Mouse (Mus musculus): ENCODE results near the gene Ino80. TPM values are rescaled to one million over a fixed set of nuclear protein-coding genes. Genes with fewer than 3 reads are reported as not detected.

Ino80 gene
- polyA plus RNA-seq, 1 experiment from 2014 or later = 8.1 TPM

DNA sequence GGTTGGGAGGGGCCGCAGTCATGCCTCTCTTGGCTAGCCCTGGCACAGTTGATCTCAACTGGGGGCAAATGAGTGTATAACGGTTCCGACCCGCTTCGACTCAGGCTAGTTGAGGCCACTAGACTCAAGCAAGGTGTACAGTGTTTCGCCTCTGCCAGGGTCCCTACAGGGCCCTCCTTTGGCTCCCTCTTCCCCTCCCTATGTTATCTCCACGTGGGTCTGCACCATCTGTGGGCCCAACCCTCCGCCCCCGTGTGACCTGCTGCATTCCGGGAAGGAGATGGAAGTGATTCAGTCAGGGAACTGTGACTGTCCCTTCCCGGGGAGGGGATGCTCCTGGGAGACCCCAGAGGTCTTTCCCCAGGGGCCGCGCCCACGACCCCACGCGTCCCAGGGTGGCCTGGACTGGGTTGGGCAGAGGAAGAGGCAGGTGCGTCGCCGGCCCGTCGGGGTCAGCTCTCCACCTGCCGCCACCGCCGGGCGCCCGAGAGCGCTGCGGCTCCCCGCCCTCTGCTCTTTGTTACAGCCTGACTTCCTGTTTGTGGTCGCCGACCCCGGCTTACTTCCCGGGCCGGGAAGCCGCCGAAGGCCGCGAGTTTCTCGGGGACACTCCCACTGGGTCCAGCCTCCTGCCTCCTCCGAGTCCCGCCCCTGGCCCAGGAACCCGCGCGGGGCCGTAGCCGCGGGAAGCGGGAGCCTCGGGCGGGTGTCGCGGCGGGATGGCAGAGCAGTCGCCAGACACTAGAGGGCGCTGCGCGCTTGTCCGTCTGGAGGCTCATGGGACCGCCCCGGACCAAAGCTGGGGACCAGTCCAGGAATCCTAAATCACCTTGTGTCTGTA is 139.8 kb downstream of the Ino80 start:
- no peaks in the 10 kb centered on the region for H3K36me3 ChIP-seq (ENCODE audit: control insufficient read depth, insufficient read depth, low read length)
- H3K4me3 ChIP-seq (ENCODE audit: low read depth, low read length) = peak overlapping the region; percentile 35
- no peaks in the 10 kb centered on the region for H3K27me3 ChIP-seq (ENCODE audit: control insufficient read depth, insufficient read depth, low read length)
- WGBS = 8% methylated on average over 60 of the region's 60 CpGs
- H3K9ac ChIP-seq (replicated peaks; ENCODE audit: low read depth, low read length) = peak overlapping the region; percentile 41; the same call in 1 of the 2 replicates
- peak; percentile 85 for ATAC-seq (ENCODE audit: insufficient number of reproducible peaks, insufficient read depth, low FRiP score, low read depth)
- H3K27ac ChIP-seq (ENCODE audit: low read length) = peak overlapping the region; percentile 13; the same call in 1 of the 2 replicates
- H3K9me3 ChIP-seq (ENCODE audit: control insufficient read depth, low read depth, low read length) = no peaks in the 10 kb centered on the region
- peak overlapping the region; percentile 70 for H3K4me2 ChIP-seq (replicated peaks; ENCODE audit: low read depth, low read length)
- H3K4me1 ChIP-seq (ENCODE audit: control insufficient read depth, insufficient read depth, low read length) = 0 out of 2 replicates have a peak, but pooled peaks cover 4% of the 10 kb centered on the region

DNA sequence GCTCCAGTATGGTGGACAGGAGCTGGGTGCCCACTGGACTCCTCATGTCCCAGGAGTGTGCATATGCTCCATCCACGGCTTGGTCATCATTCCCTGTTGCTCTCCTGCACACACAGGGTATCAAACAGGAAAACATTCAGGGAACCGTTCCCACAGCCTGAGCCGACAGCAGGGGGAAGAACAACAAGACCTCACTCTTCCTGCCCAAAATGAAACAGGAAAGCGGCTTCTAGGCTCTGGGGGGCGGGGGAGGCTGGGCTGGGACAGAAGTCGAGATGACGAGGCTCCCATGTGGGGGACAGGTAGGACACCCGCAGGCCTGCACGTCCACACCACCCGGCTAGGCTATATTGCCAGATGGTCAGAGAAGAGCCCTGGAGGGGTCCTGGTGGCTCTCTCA is 141.0 kb downstream of the Ino80 start:
- Histone ChIP-seq H3K4me3 (ENCODE audit: low read depth, low read length) (no peak overlapping the region), H3K4me2 (replicated peaks; ENCODE audit: low read depth, low read length) (no peak overlapping the region), H3K9me3 (ENCODE audit: control insufficient read depth, low read depth, low read length) (no peaks in the 10 kb centered on the region), H3K36me3 (ENCODE audit: control insufficient read depth, insufficient read depth, low read length) (no peaks in the 10 kb centered on the region), H3K9ac (replicated peaks; ENCODE audit: low read depth, low read length) (no peak overlapping the region), H3K27ac (ENCODE audit: low read length) (no peak overlapping the region), H3K27me3 (ENCODE audit: control insufficient read depth, insufficient read depth, low read length) (no peaks in the 10 kb centered on the region), H3K4me1 (ENCODE audit: control insufficient read depth, insufficient read depth, low read length) (0 out of 2 replicates have a peak, but pooled peaks cover 4% of the 10 kb centered on the region)
- no peak for ATAC-seq (ENCODE audit: insufficient number of reproducible peaks, insufficient read depth, low FRiP score, low read depth)
- WGBS = 73% methylated on average over 10 of the region's 10 CpGs

- Histone ChIP-seq H3K9me3 (ENCODE audit: control insufficient read depth, low read depth, low read length) (no peaks in the 10 kb centered on the region), H3K27ac (ENCODE audit: low read length) (no peak overlapping the region), H3K4me1 (ENCODE audit: control insufficient read depth, insufficient read depth, low read length) (0 out of 2 replicates have a peak, but pooled peaks cover 4% of the 10 kb centered on the region), H3K36me3 (ENCODE audit: control insufficient read depth, insufficient read depth, low read length) (no peaks in the 10 kb centered on the region), H3K9ac (replicated peaks; ENCODE audit: low read depth, low read length) (no peak overlapping the region), H3K27me3 (ENCODE audit: control insufficient read depth, insufficient read depth, low read length) (no peaks in the 10 kb centered on the region), H3K4me2 (replicated peaks; ENCODE audit: low read depth, low read length) (no peak overlapping the region), H3K4me3 (ENCODE audit: low read depth, low read length) (no peak overlapping the region)
- no peak for ATAC-seq (ENCODE audit: insufficient number of reproducible peaks, insufficient read depth, low FRiP score, low read depth)
- 59% methylated on average over 2 of the region's 2 CpGs for WGBS
These were observed 141.5 kb downstream of the Ino80 start for GRCm38 (mm10) chr2:119336002-119336401.

- no peak overlapping the region for H3K4me3 ChIP-seq (ENCODE audit: low read depth, low read length)
- no peaks in the 10 kb centered on the region for H3K9me3 ChIP-seq (ENCODE audit: control insufficient read depth, low read depth, low read length)
- ATAC-seq (ENCODE audit: insufficient number of reproducible peaks, insufficient read depth, low FRiP score, low read depth) = no peak
- H3K36me3 ChIP-seq (ENCODE audit: control insufficient read depth, insufficient read depth, low read length) = no peaks in the 10 kb centered on the region
- H3K9ac ChIP-seq (replicated peaks; ENCODE audit: low read depth, low read length) = no peak overlapping the region
- no peak overlapping the region for H3K27ac ChIP-seq (ENCODE audit: low read length)
- H3K27me3 ChIP-seq (ENCODE audit: control insufficient read depth, insufficient read depth, low read length) = no peaks in the 10 kb centered on the region
- 90% methylated on average over 1 of the region's 1 CpGs for WGBS
- 0 out of 2 replicates have a peak, but pooled peaks cover 4% of the 10 kb centered on the region for H3K4me1 ChIP-seq (ENCODE audit: control insufficient read depth, insufficient read depth, low read length)
- H3K4me2 ChIP-seq (replicated peaks; ENCODE audit: low read depth, low read length) = no peak overlapping the region
These were observed 142.0 kb downstream of the Ino80 start for GRCm38 (mm10) chr2:119335535-119335934.

DNA sequence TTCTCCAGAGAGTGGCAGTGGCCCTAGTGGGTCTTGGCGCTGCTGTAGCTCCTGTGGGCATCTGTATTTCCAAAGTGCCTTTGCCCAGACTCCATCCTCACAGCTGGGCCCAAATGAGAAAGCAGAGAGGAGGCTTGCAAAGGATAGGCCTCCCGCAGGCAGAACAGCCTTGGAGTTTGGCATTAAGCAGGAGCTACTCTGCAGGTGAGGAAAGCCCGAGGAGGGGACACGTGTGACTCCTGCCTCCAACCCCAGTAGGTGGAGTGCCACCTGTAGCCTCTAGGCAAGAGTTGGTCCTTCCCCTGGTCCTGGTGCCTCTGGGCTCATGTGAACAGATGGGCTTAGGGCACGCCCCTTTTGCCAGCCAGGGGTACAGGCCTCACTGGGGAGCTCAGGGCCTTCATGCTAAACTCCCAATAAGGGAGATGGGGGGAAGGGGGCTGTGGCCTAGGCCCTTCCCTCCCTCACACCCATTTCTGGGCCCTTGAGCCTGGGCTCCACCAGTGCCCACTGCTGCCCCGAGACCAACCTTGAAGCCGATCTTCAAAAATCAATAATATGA is 142.4 kb downstream of the Ino80 start:
- Histone ChIP-seq H3K36me3 (ENCODE audit: control insufficient read depth, insufficient read depth, low read length) (no peaks in the 10 kb centered on the region), H3K4me2 (replicated peaks; ENCODE audit: low read depth, low read length) (no peak overlapping the region)
- 71% methylated on average over 7 of the region's 7 CpGs for WGBS

GRCm38 (mm10) chr2:119334135-119334534 is 143.4 kb downstream of the Ino80 start:
- 52% methylated on average over 1 of the region's 1 CpGs for WGBS
- H3K27ac ChIP-seq (ENCODE audit: low read length) = no peak overlapping the region
- no peak overlapping the region for H3K4me2 ChIP-seq (replicated peaks; ENCODE audit: low read depth, low read length)
- H3K9me3 ChIP-seq (ENCODE audit: control insufficient read depth, low read depth, low read length) = no peaks in the 10 kb centered on the region
- no peaks in the 10 kb centered on the region for H3K27me3 ChIP-seq (ENCODE audit: control insufficient read depth, insufficient read depth, low read length)
- H3K4me3 ChIP-seq (ENCODE audit: low read depth, low read length) = no peak overlapping the region
- no peak overlapping the region for H3K9ac ChIP-seq (replicated peaks; ENCODE audit: low read depth, low read length)
- H3K36me3 ChIP-seq (ENCODE audit: control insufficient read depth, insufficient read depth, low read length) = no peaks in the 10 kb centered on the region
- 0 out of 2 replicates have a peak, but pooled peaks cover 4% of the 10 kb centered on the region for H3K4me1 ChIP-seq (ENCODE audit: control insufficient read depth, insufficient read depth, low read length)
- no peak for ATAC-seq (ENCODE audit: insufficient number of reproducible peaks, insufficient read depth, low FRiP score, low read depth)

More for the DNA sequence above, 142.4 kb downstream of the Ino80 start:
- Histone ChIP-seq H3K27me3 (ENCODE audit: control insufficient read depth, insufficient read depth, low read length) (no peaks in the 10 kb centered on the region), H3K9me3 (ENCODE audit: control insufficient read depth, low read depth, low read length) (no peaks in the 10 kb centered on the region), H3K9ac (replicated peaks; ENCODE audit: low read depth, low read length) (no peak overlapping the region), H3K4me1 (ENCODE audit: control insufficient read depth, insufficient read depth, low read length) (0 out of 2 replicates have a peak, but pooled peaks cover 4% of the 10 kb centered on the region), H3K27ac (ENCODE audit: low read length) (no peak overlapping the region), H3K4me3 (ENCODE audit: low read depth, low read length) (no peak overlapping the region)
- ATAC-seq (ENCODE audit: insufficient number of reproducible peaks, insufficient read depth, low FRiP score, low read depth) = no peak

- no peaks in the 10 kb centered on the region for H3K9me3 ChIP-seq (ENCODE audit: control insufficient read depth, low read depth, low read length)
- H3K27ac ChIP-seq (ENCODE audit: low read length) = no peak overlapping the region
- no peaks in the 10 kb centered on the region for H3K36me3 ChIP-seq (ENCODE audit: control insufficient read depth, insufficient read depth, low read length)
- no peak for ATAC-seq (ENCODE audit: insufficient number of reproducible peaks, insufficient read depth, low FRiP score, low read depth)
- no peaks in the 10 kb centered on the region for H3K4me1 ChIP-seq (ENCODE audit: control insufficient read depth, insufficient read depth, low read length)
- no peak overlapping the region for H3K4me3 ChIP-seq (ENCODE audit: low read depth, low read length)
- no peak overlapping the region for H3K4me2 ChIP-seq (replicated peaks; ENCODE audit: low read depth, low read length)
- H3K27me3 ChIP-seq (ENCODE audit: control insufficient read depth, insufficient read depth, low read length) = 0 out of 2 replicates have a peak, but pooled peaks cover 3% of the 10 kb centered on the region
- 73% methylated on average over 24 of the region's 24 CpGs for WGBS
- no peak overlapping the region for H3K9ac ChIP-seq (replicated peaks; ENCODE audit: low read depth, low read length)
These were observed 145.3 kb downstream of the Ino80 start for GRCm38 (mm10) chr2:119332177-119332661.

DNA sequence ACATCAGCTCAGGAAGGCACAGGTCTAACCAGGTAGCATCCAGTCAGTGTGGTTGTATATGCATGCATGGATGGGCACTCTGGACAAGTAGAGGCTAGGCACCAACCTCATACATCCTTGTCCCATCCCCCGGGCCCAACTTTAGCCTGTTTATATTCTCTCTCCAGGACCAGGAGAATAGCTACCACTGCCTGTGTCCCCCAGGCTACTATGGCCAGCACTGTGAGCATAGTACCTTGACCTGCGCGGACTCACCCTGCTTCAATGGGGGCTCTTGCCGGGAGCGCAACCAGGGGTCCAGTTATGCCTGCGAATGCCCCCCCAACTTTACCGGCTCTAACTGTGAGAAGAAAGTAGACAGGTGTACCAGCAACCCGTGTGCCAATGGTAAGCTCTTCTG is 146.7 kb downstream of the Ino80 start:
- Histone ChIP-seq H3K4me2 (replicated peaks; ENCODE audit: low read depth, low read length) (no peak overlapping the region; the same call in 1 of the 2 replicates), H3K9me3 (ENCODE audit: control insufficient read depth, low read depth, low read length) (no peaks in the 10 kb centered on the region), H3K27ac (ENCODE audit: low read length) (no peak overlapping the region), H3K4me3 (ENCODE audit: low read depth, low read length) (no peak overlapping the region), H3K4me1 (ENCODE audit: control insufficient read depth, insufficient read depth, low read length) (peaks cover 12% of the 10 kb centered on the region), H3K9ac (replicated peaks; ENCODE audit: low read depth, low read length) (no peak overlapping the region), H3K27me3 (ENCODE audit: control insufficient read depth, insufficient read depth, low read length) (0 out of 2 replicates have a peak, but pooled peaks cover 7% of the 10 kb centered on the region), H3K36me3 (ENCODE audit: control insufficient read depth, insufficient read depth, low read length) (no peaks in the 10 kb centered on the region)
- no peak for ATAC-seq (ENCODE audit: insufficient number of reproducible peaks, insufficient read depth, low FRiP score, low read depth)
- 89% methylated on average over 8 of the region's 8 CpGs for WGBS
